Mouse (Mus musculus): ENCODE results near the gene Actr3b. TPM values are rescaled to one million over a fixed set of nuclear protein-coding genes. Genes with fewer than 3 reads are reported as not detected.
A peak's percentile ranks its signal among the peaks of the same experiment; 100 is the strongest.
"Not testable (repeated sequence)": the region's sequence is repeated elsewhere in the genome, so short reads cannot be mapped to it uniquely, and the experiment has no call there.

Gene Actr3b
- total RNA-seq, 1 experiment from 2014 or later, result 11.0 TPM

DNA sequence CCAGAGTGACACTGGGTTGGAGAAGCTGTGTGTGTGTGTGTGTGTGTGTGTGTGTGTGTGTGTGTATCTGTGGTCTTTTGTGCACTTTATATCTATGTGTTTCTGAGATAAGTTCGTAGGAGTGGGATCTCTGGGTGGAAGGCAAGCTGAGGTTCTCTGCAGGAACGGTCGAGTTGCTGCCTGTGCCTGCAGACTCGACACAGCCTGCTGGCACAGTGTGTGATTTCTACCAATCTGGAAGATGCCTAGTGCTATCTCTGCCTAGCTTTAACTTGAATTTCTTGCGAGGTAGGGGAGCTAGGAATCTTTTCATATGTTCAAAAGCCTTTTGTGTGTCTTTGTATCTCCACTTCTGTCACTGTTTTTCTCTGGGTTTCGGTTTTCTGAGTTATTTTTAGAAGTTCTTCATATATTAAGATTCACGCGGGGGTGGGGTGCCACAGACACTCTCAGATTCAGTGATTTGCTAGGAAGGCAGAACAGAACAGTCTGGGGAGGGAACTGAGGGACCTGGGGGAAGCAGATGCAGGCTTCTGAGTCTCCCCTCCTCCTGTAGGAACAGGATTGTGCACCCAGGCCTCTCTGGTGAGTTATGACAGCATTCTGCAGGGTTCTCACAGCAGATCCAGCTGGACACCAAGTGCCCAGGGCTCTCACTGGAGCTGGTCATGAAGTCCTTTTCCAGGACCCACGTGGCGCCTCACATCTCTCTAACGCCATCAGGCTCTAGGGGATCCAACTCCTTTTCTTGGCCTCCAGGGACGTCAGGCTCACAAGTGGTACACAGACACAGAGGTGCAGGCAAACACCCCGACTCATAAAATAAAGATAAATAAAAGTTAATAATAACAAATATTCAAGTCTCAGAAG, 14.4 kb downstream of the Actr3b start:
- DNase-seq, result no peak

DNA sequence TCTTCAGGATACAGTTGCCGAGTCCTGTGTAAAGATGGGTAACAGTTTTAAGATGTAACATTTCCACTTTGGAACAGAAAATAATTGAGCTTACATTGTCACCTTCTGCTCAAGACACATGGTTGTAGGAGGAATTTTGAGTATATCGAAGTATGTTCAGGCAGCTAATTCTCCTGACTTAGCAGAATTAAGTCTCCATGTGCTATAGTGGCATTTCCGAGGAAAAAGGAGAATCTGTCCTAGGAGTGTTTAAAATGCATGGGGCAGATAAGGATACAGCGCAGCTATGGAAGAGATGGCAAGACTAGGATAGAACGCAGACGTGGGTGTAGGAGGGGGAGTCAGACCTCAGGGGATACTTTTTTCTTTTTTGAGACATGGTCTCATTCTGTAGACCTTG, 31.8 kb downstream of the Actr3b start:
- DNase-seq, result no peak

DNA sequence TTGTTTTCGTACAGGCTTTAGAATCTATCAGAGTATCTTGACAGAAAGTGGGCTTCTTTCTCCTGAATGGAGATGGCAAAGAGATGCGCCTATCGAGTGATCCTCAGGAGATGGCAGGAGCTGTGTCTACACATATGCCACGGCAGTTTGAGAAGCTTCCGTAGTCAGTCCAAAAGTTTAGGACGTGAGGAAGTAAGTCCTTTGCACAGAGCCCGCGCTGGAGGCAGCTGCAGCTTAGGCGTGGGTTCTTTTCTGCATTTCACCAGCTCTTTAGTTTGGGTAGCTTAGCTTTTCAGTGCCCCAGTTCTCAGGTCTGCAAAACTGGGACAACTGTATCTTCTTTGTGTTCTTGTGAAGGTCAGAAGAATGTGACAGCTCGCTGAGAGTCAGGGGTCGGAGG, 38.0 kb downstream of the Actr3b start:
- no peak for DNase-seq

DNA sequence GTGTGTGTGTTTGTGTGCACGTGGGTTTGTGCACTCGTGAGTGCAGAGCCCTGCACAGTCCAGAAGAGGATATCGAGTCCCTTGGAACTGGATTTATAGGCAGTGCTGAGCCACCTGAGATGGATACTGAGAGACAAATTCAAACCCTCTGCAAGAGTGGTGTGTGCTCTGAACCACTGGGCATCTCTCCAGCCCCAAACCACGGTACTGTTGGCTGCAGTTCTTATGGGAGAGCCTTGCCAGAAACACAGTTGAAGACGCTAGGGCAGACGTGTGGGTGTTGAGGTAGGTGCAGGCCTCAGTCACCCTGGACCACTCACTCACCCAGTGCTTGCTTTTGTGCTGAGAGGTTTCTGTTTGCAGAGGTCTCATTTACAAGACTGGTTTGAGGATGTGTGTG, 41.1 kb downstream of the Actr3b start:
- peak; percentile 19 for DNase-seq

DNA sequence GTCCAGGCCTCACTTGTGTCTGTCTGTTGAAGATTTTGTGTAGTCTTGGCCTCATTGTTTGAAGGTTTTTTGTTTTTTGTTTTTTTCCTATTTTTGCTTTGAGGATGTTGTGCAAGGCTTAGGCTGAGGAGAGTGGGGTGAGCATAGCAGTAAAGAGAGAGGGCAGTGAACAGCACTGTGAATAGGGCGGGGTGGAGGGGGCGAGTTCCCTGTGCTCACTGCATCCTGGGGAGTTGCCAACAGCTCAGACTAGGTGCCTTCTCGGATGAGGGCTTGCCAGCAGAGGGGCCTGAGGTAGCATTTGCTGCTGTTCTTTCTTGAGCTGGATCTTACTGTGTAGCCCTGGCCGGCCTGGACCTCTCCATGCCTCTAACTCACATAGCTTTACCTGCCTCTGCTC, 41.9 kb downstream of the Actr3b start:
- no peak for DNase-seq

DNA sequence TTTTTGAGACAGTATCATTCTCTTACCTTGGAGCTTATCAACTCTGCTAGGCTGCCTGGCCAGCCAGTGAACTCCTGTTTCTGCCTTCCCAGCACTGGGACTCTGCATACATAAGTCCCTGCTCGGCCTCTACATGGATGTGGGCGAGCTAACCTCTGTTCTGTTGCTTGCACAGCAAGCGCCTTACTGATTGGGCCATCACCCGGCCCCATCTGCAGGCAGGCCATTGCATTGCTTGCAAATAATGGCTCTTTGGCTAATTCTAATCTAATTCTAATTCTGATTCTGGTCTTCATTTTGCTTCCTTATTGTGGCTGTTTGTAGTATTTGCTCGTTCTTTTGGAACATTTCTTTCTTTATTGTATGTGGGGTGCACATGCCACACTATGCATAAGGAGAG, 44.8 kb downstream of the Actr3b start:
- no peak for DNase-seq

DNA sequence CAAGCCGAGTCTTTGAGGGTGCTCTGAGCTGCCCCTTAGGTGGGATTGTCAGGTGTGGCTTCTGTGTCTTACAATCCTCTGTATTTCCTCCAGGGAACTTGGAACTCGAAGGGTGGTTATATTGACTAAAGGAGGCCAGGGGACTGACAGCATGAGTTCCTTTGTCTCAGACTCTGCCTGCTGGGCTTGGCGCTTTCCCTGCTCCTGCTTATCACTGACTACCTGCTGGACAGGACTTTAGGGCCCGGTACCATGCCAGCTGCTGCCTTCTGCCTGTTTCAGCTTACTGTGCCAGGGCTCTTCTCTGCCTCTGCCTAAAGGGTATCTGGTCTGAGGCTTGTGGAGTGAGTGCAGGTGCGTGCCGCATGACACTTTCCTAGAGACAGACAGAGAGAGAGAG, 53.1 kb downstream of the Actr3b start:
- DNase-seq, result no peak

DNA sequence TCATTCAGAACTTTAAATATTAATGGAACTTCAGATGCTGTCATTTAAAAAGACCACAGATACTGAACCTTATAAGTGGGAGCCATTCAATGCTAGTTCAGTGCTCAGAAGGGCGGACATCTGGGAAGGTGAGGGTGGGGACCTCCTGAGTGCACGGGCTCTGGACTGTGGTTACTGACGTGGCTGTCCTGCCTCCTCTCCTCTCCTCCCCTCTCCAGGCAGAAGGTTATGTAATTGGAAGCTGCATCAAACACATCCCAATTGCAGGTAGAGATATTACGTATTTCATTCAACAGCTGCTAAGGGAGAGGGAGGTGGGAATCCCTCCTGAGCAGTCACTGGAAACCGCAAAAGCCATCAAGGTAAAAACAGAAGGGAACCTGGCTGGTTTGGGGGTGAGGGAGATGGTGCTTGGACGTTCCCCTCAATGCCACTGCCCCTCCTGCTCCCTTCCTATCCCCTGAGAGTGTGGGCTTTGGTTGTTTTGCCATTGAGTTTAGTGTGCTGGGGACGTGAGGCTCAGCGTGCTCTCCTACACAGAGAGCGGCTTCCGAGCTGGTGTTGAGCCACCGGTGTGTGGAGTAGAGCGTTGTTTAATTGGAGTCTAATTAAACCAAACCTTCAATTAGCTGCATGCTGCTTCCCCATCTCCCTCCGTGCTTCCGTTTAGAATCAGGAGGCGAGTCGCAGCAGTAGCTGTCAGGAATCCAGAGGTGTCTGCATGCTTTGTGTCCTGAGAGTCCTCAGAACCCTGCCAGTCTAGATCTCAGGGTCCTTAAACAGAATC, 69.7 kb downstream of the Actr3b start:
- no peak for DNase-seq

DNA sequence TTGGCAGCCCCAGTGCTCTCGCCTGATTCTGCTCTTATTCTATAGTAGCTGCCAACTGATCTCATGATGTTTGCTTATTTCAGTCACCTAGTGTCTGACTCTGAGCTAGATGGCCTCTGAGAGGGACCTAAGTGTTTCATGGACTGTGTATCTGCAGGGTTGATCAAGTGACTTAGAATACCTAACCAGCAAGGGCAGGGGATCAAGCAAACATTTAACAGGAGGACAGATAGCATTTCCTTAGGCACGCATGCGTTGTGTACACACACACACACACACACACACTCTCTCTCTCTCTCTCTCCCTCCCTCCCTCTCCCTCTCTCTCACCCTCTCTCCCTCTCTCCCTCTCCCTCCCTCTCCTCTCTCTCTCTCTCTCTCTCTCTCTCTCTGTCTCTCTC, 71.0 kb downstream of the Actr3b start:
- no peak for DNase-seq

DNA sequence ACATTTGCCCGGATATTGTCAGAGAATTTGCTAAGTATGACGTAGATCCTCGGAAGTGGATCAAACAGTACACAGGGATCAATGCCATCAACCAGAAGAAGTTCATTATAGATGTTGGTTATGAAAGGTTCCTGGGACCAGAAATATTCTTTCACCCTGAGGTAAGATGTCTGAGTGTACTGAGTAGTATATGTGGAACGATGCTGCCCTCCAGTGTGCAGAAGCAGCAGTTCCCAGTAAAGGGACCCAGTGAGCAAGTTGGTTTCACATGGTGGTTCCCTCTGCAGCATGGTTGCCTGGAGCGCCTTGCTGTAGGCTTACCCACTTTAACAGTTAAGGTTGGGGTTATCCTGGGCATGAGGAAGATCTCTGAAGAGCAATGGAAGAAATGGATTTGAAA, 71.8 kb downstream of the Actr3b start:
- DNase-seq, result peak; percentile 63

DNA sequence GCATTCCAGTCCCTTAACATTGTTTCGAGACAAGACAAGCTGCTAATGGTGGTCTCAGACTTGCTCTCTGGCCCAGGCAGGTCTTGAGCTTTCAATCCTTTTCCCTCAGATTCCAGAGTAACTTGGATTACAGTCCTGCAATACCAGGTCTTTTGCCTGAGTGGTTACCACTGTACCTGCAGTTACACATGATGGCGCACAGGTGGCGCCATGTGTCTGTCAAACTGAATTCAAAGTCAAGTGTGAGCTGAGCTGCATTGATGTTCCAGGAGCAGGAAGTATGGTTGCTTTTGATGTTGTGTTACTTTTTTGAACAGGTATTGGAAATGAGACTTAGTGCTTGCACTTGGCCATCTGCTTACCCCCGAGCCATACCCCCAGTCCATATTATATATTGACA, 79.6 kb downstream of the Actr3b start:
- peak; percentile 32 for DNase-seq

DNA sequence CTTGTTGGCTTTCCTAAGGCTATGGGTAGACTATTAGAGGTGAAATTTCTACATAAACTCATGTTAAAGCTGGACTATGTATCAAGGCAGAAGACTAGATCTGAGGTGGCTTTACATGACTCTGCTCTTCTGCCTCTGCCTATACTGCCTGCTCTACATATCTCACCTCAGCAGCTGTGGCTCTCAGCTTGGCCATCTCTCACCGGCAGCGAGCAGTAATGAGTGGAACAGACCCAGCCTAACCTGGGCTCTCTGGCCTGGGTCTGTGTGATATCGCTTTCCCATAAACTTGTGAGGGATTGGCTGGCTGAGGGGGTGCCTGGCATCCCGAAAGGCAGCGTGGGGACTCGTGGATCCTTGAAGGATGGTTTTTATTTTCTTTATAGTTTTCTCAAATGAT, 86.8 kb downstream of the Actr3b start:
- no peak for DNase-seq

DNA sequence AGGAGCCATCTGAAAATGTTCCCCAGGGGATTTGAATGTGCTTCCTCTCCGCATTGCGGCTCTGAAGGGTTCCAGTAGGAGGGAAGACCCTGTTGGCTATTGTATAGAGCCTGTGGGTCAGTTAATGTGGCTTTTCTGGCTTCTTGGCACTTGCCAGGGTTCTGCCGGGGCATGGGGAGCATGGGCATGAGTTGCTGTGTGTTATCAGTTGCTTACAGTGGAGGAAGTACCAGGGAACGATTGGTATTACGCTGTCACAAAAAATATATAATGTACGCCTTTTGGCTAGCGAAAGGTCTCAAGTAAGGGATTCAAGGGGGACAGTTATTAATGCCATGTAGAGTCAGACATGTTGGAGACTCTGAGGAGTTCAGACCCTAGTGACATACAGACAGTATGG, 87.4 kb downstream of the Actr3b start:
- DNase-seq, result no peak

DNA sequence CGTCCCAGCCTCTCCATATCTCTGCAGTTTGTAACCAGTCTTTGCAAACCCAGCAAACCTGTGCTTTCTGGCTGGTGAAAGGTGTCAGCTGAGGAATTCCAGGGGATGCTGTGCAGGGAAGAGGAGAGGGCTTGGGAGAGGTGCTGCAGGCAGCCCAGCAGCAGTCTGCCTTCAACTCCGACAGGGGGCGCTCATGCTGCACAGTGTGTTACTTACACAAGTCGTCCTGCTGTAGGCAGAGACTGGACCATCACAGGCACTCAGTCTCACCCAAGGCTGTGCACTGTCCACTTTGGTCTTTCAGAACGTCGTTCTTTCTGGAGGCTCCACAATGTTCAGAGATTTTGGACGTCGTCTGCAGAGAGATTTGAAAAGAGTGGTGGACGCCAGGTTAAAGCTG, 88.3 kb downstream of the Actr3b start:
- DNase-seq, result peak; percentile 70

DNA sequence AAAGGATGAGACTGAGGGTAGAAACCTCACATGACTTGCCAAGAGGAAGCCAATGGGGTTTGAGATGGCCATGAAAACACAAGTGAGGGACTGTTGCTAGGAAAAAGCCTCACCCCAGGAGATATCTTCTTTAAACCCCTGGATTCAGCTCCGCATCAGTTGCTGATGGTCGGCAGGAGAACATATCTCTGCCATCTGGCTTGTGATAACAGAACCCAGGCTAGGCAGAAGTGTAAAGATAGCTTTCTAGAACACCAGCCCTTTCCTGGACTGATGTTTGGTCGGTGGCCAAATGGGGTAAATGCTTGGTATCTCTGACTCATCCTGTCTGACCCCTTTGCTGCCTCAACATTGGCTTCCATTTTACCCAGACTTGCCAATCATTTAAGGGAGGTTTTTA, 106.4 kb downstream of the Actr3b start:
- DNase-seq, result no peak

DNA sequence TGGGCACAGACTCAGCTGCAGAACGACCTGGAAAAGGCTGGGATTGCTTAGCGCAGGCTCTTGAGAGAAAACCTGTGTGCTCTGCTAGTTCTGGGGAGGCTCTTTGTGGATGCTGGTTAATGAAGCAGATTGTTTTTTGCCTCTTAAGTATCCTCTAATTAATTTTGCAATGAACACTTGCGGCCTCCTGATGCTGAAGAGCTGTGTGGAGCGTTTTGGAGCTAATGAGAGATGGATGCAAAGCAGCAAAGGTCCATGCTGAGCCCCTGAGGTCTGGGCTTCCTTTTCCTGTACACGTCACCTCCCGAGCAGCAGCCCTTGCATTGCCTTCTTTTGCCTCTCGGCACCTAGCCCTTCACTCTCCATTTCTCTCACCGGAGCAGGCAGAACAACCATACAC, 110.1 kb downstream of the Actr3b start:
- DNase-seq, result no peak

DNA sequence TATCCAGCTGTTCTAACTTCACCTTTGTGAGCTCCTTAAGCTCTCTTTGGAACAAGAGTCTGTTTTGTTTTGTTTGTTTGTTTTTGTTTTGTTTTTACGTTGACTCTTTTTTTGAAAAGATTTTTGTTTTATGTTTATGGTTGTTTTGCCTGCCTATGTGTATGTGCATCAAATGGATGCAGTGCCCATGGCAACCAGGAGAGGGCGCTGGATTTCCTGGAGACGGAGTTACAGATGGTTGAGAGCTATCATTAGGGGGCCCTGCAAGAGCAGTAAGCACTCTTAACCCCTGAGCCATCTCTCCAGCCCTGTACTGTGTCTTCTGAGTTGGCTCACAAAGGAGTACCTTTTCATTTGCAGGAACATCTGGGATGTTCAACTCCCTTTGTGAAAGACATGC, 110.8 kb downstream of the Actr3b start:
- DNase-seq, result no peak

DNA sequence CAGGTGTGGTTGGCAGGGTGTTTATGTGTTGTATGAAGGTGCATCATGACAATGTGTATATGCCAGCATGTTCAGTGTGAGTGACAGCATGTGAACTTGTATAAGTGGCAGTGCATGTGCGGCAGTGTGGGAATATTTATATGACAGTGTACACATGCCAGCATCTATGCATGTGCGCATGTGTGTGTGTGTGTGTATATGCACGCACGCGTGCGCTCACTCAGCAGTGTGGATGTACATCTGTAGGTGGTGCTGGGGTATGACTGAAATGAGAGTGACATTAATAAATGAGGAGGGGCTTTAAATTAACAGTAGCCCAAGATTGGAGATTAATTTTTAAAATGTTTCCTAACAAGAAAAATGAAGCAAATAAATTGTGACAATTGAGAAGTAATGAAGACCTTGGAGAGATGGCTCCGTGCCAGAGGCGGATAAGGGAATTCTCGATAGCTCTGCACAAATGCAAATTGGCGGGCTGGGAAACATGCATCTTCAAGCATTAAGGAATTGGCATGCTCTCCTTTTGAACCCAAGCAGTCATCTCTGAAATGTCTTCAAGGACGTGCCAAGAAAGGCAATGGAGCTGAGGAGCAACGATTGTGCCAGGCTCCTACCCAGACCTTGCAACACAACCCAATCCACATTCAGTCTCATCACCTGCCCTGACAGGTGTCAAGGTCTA, 111.7 kb downstream of the Actr3b start:
- DNase-seq, result peak; percentile 13

DNA sequence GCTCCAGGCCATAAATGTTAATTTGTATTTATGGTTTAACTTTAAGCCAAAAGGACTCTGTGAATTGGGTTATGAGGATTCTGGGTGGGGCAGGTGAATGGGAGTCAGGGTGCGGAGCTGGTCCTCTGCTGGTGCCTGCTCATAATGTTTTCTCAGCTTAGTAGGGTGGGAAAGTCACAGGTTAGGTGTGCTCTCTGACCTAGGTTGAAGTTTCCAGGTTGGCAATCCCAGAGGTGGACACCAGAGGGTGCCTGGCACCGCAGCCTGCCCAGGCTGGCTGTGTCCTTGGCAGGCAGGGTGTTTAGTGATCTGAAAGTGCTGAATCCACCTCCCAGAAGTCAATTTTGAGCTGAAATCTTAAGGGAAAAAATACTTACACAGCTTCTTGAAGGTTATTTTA, 113.2 kb downstream of the Actr3b start:
- peak; percentile 75 for DNase-seq

DNA sequence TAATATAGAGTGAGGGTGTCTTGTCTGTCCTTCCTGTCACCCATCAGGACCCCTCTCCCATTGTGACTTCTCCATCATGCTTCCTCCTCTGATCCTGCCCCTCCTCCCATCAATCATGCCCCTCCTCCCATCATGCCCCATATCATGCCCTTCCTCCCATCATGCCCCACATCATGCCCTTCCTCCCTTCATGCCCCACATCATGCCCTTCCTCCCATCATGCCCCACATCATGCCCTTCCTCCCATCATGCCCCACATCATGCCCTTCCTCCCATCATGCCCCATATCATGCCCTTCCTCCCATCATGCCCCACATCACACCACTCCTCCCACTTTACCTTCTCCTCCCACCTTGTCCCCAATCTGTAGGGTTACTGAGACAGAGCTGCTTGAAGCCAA, 116.1 kb downstream of the Actr3b start:
- not testable (repeated sequence) for DNase-seq

DNA sequence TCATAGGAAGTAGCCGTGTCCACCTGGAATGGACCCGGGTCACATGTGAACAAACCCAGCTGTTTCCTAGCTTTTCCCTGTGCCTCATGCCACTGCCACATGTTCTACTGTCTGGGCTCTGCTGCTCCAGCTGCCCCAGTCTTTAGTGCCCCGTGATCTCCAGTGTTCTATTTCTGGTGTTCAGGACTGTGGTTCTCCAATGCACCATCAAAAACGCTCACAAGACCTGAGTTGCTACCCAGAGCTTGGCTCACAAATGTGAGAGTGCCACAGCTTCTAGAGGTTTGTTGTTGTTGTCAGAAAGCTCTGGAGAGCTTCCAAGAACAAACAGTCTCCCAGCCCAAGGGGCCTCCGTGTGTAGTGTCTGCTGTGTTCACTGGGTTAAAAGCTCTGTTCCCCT, 117.5 kb downstream of the Actr3b start:
- no peak for DNase-seq

DNA sequence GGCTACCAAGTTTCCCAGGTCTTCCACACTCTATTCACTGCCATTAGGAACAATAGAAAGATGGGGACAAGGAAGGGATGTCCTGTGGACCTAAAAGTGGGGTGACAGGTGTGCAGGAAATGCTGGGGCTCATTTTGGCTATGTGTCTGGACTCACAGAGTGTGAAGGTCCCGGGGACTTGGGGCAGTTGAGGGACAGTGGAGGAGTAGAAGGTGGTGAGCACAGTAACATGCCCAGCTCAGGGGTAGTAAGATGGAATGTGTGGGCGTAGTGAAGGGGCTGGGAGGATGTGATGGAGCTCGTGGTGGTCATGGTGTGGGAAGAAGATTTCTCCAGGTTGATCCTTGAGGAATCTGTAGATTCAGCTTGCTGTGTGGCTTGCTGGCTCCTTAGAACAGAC, 118.2 kb downstream of the Actr3b start:
- DNase-seq, result no peak

DNA sequence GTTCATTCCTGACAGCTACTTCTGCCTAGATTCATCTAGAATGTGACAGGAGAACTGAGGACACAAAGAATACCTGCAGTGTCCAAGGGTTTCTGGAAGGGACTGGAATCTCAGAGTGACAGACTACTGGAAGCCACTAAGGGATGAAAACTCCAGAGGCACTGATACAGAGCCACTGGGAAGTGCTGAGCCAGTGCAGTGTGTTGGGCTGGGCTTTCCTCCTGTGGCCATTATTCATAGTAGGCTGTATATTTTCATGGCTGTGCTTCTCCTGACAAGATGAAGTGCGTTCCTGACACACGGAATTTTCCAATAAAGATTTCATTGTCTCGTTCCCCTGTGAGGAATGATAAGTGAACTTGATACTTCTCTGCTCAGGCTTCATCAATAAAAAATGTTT, 126.9 kb downstream of the Actr3b start:
- DNase-seq, result no peak
